Mouse (Mus musculus) megakaryocyte progenitor cell, adult 5-6 weeks (primary cell): ENCODE results near the gene Lhx9. TPM values are rescaled to one million over a fixed set of nuclear protein-coding genes. Genes with fewer than 3 reads are reported as not detected.
A peak's percentile ranks its signal among the peaks of the same experiment; 100 is the strongest.

ENCODE experiments used
- ATAC-seq: replicated peaks from 2 replicates; pipeline ENCODE4 v1.8.0; 2016; ENCODE audit warnings: mild to moderate bottlenecking, moderate TSS enrichment, inconsistent platforms; ENCODE audit not compliant: poor library complexity
- total RNA-seq, 2 experiments: library from RNA; stranded (forward) in 1 of 2; stranded (reverse) in 1 of 2; fragments of 157-497, 149-512 nt in 1 of 2; fragments of 200-1000 nt in 1 of 2; gene quantifications; 2 replicates each; pipeline versions ENCODE4 v1.2.3 to v1.2.4; 2015 to 2017

Lhx9 gene
- total RNA-seq (2015) (not detected in 2 replicates), total RNA-seq (2017) (not detected in 2 replicates)

GRCm38 (mm10) chr1:138848511-138849109 is at the start of gene Lhx9:
TSS of gene Lhx9 (minus strand) at chr1:138848577.
- peak; percentile 49 for ATAC-seq

- ATAC-seq = no peak
These were observed 47.7 kb upstream of the Lhx9 start for GRCm38 (mm10) chr1:138896088-138896487.

GRCm38 (mm10) chr1:138877470-138878254 is 29.3 kb upstream of the Lhx9 start:
- no peak for ATAC-seq

GRCm38 (mm10) chr1:138876371-138877045 is 28.1 kb upstream of the Lhx9 start:
- ATAC-seq = no peak

DNA sequence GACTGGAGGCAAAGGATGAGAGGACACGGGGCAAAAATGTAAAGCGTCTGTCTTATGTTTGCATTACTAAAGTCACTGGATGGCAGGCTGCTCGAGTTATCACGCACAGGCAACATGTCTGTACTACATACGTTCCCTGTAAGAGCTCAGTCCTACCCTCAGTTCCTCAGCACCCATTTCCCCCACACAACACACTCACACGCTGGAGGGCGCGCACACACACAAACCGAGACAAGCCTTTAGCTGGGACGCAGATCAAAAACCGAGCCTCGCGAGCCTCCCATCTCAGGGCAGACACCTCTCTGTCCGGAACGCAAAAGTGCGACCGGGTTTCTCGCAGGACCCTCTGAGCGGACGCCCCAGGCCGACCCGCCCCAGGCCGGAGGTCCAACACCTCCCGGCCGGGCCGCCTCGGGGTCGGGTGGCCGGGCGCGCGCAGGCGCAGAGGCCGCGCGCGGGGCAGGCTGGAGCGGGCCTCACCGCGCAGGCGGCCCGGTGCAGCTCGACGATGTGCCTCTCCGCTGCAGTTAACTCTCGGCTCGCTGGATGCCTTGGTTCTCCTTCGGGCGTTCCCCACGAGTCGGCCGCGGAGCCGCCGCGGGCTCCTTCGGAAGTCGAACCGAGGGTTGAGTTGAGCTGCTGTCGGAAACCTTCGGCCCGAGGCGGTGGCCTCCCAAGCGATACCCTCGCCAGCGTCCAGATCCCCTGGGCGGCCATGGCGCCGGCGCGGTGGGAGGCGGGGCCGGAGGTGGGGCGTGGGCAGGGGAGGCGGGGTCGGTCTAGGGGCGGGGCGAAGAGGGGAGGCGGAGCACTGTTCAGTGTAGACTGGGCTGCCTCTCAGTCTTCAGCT is 7.9 kb upstream of the Lhx9 start, which contains the start of gene 2310009B15Rik:
2310009B15Rik (minus strand) TSS at position 752 of the 850 bp plus-strand sequence.
- ATAC-seq = peak; percentile 95

GRCm38 (mm10) chr1:138850823-138851222 is 2.4 kb upstream of the Lhx9 start:
- ATAC-seq = no peak

GRCm38 (mm10) chr1:138850161-138850539 is 1.8 kb upstream of the Lhx9 start:
- no peak for ATAC-seq

DNA sequence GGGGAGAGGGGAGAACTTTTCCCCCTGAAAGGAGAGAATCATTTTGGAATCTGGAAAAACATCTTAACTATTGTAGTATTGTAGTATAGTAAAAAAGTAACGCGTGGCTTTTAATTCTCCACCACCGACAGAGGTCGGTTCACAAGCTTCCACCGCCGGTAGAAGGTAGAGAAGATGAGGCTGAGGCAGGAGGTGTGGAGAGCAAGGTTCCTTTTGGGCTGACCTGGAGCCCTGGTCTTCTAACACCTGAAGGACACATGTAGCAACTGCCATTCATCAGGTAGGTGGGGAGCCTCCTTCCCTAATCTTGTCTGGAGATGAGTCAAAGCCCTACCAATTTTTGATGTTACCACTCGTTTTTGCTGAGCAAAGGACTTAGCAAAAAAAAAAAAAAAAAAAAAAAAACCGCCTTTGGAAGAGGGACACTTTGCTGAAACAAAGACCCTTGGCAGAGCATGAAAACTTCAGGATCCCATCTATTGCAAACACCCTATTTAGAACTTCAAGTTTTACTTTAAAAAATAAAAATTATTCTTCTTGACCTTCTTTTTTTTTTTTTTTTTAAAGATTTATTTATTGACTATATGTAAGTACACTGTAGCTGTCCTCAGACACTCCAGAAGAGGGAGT is 1.3 kb upstream of the Lhx9 start:
- ATAC-seq = no peak

DNA sequence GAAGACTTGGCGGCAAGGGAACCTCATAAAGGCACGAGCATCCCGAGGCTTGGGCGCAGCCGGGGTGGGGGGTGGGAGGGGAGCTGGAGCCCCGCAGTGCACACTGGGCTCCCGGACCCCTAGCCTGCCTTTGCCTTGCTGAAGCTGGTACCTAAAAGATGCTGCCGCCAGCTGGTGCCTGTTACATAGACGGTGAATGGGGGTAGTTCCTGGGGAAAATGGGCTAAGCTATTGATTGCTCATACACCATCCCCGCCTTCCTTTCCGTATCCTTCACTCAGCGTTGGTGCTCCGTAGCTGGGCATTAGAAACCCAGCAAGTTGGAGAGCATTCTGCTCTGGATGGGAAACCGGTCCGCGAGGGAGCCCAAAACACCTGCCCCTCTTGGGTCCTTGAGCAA is 351 bp downstream of the Lhx9 start:
- ATAC-seq = 0 out of 2 replicates have a peak, but pooled peaks have one; percentile 9

DNA sequence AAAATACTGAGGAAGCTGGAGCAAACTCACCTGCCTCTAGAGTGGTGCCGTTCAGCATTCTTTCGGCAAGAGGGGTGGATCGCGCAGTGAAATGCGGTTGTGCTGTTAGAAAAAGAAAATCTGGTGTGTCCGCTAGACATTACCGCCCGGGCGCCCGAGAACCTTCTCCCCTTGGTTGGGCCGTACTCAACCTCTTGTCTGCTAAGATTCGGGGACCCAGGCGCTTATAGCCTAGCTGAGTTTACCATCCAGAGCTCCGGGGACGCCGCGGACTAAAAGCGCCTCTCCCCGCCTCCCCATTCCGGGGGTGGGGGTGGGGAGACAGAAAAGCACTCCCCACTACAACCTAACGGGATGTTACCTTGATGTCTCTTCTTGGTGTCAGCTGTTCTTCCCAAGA is 1.2 kb downstream of the Lhx9 start:
- ATAC-seq = no peak

DNA sequence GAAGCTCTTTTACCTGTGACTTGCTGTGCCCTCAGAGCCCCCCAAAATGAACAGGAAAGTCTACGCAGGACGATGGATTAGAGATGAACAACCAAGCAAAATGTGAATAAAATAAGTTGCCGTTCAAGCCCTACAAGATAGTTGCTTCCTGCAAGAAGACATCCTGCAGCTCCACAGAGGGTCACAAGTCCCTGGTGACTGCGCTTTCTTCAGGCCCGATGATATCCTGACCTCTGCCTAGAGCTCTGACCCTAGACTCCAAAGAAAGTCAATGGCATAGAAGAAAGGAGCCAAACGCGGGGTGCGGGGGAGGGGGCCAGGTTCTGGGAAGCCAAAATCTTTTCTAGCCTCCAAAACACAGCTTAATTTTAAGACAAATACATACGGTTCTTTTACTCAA is 1.8 kb downstream of the Lhx9 start:
- ATAC-seq = no peak

DNA sequence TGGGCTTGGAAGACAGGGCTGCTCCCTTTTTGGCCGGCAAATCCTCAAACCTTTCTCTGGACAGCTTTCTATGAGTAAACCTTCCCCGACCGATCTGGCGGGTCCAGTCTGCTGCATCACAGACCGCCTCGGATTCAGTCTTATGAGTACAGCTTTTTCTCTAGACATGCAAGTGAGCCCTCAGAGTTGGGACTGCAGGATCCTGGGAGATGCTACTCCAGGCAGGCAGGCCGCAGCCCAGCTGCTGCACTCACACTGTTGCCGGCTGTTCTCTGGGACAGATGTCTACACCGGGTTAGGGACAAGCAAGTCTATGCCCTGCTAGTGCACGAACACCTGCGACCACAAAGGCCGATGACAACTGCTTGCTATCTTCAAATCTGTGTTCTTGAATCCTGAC is 2.2 kb downstream of the Lhx9 start:
- ATAC-seq = no peak

DNA sequence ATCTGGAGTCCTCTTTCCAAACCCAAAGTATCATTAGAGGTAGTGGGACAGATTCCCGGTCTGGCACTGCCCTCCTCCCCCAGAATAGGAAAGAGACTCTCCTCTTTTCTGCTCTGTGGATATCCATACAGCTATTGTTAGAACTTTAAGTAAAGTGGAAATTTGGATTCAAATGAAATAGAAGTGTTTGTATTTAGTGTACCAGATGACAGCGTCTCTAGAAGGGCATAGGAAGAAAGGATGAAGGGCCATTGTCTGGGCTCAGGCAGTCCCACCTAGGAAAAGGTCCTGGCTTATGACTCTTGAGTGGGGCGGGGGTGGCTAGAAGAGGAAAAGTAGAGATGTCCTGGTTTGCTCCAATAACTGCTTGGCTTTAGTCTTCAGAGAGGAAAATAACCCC is 2.9 kb downstream of the Lhx9 start:
- no peak for ATAC-seq

DNA sequence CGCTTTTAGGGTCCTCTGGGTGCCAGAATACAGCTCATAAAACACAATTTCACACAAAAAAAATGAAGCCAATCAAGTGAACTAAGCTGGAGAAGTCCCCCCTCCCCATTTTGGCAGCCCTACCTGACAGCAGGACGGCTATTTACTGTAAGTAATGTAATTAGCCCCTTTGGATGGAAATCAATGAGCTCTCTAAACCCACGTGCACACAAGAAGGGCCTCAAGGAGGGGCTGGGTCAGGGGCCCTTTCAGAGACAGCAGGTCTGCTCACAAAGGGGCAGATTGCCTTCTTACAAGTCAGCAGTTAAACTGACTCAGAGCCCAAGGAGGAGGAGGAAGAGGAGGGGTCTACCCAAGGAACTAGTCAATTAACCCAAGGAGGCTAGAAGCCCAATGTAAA is 4.2 kb downstream of the Lhx9 start:
- ATAC-seq = no peak

GRCm38 (mm10) chr1:138843361-138844091 is 4.9 kb downstream of the Lhx9 start:
- ATAC-seq = peak; percentile 32; the same call in 1 of the 2 replicates

- ATAC-seq = no peak
These were observed 5.6 kb downstream of the Lhx9 start for GRCm38 (mm10) chr1:138842756-138843155.

GRCm38 (mm10) chr1:138842315-138842714 is 6.1 kb downstream of the Lhx9 start:
- no peak for ATAC-seq

GRCm38 (mm10) chr1:138841306-138842095 is 6.9 kb downstream of the Lhx9 start:
- ATAC-seq = no peak
